Mouse (Mus musculus): ENCODE data around the gene Rpe.
"Not testable (repeated sequence)": the region's sequence is repeated elsewhere in the genome, so short reads cannot be mapped to it uniquely, and the experiment has no call there.

Gene Rpe

GRCm38 (mm10) chr1:66700693-66701575, at the start of gene Rpe:
Rpe (plus strand) TSS chr1:66700831.
- peak; percentile 90 for DNase-seq (ENCODE audit: low spot score)

GRCm38 (mm10) chr1:66655119-66655746, 45.4 kb upstream of the Rpe start:
- DNase-seq (ENCODE audit: low spot score): no peak

GRCm38 (mm10) chr1:66655747-66656119, 44.9 kb upstream of the Rpe start:
- DNase-seq (ENCODE audit: low spot score): no peak

GRCm38 (mm10) chr1:66671475-66671874, 29.2 kb upstream of the Rpe start:
- DNase-seq (ENCODE audit: low spot score): no peak

GRCm38 (mm10) chr1:66672812-66673211, 27.8 kb upstream of the Rpe start:
- DNase-seq (ENCODE audit: low spot score): no peak

- no peak for DNase-seq (ENCODE audit: low spot score)
Observed at GRCm38 (mm10) chr1:66677928-66678327, 22.7 kb upstream of the Rpe start.

- no peak for DNase-seq (ENCODE audit: low spot score)
Observed at GRCm38 (mm10) chr1:66678662-66679061, 22.0 kb upstream of the Rpe start.

GRCm38 (mm10) chr1:66682974-66683373, 17.7 kb upstream of the Rpe start:
- DNase-seq (ENCODE audit: low spot score): no peak

- DNase-seq (ENCODE audit: low spot score): no peak
Observed at GRCm38 (mm10) chr1:66691772-66692171, 8.9 kb upstream of the Rpe start.

GRCm38 (mm10) chr1:66692308-66692707, 8.3 kb upstream of the Rpe start:
- DNase-seq (ENCODE audit: low spot score): no peak

- DNase-seq (ENCODE audit: low spot score): no peak
Observed at GRCm38 (mm10) chr1:66692780-66693392, 7.7 kb upstream of the Rpe start.

GRCm38 (mm10) chr1:66694266-66694665, 6.4 kb upstream of the Rpe start:
- DNase-seq (ENCODE audit: low spot score): no peak

GRCm38 (mm10) chr1:66695296-66695695, 5.3 kb upstream of the Rpe start:
- DNase-seq (ENCODE audit: low spot score): no peak

GRCm38 (mm10) chr1:66699630-66700029, 1.0 kb upstream of the Rpe start:
- DNase-seq (ENCODE audit: low spot score): not testable (repeated sequence)

GRCm38 (mm10) chr1:66700149-66700692, 410 bp upstream of the Rpe start:
- no peak for DNase-seq (ENCODE audit: low spot score)

- no peak for DNase-seq (ENCODE audit: low spot score)
Observed at GRCm38 (mm10) chr1:66701576-66701940, 927 bp downstream of the Rpe start.

GRCm38 (mm10) chr1:66702623-66703345, 2.2 kb downstream of the Rpe start:
- no peak for DNase-seq (ENCODE audit: low spot score)

GRCm38 (mm10) chr1:66704523-66704922, 3.9 kb downstream of the Rpe start:
- DNase-seq (ENCODE audit: low spot score): no peak

- no peak for DNase-seq (ENCODE audit: low spot score)
Observed at GRCm38 (mm10) chr1:66712859-66713258, 12.2 kb downstream of the Rpe start.

GRCm38 (mm10) chr1:66730581-66730980, 29.9 kb downstream of the Rpe start:
- DNase-seq (ENCODE audit: low spot score): no peak

GRCm38 (mm10) chr1:66768764-66769163, 68.1 kb downstream of the Rpe start:
- DNase-seq (ENCODE audit: low spot score): no peak

Data from urinary bladder, postnatal 25 days (tissue).